Mouse (Mus musculus) CD4-positive, CD25-positive, alpha-beta regulatory T cell, adult 2 months (primary cell): ENCODE measurements at regions not wholly inside any gene's neighbourhood (a gene's known extent, or its start where the extent isn't known, plus 50 kb on each side); places are given as distances from the start of the nearest gene placed in this dataset.

Experiments
- DNase-seq: peaks from one replicate; pipeline ENCODE4 v3.0.0-alpha.2; 2012; ENCODE audit warnings: low read depth, low spot score

- peak; percentile 38 for DNase-seq
Measured at GRCm38 (mm10) chr2:128334757-128335500, 209.1 kb downstream of the Bcl2l11 start.

DNA sequence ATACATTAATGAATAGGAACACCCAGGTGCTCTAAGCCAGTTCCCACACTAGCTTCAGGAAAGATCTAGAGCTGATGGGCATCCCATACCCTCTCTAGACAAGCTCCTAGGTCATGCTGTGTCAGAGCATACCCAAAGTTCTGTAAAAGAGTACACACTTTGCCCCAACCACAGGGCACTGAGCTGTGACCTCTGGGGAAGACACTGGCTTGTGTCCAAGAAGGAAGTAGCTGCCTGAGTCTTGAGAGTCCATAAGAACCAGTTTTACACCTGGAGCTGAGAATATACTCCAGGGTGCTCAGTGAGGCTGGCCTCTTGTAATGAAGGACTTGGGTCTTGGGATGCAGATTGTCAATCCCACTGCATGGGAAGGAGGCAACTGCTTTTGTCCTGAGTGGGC lies 211.4 kb downstream of the Bcl2l11 start:
- no peak for DNase-seq

DNA sequence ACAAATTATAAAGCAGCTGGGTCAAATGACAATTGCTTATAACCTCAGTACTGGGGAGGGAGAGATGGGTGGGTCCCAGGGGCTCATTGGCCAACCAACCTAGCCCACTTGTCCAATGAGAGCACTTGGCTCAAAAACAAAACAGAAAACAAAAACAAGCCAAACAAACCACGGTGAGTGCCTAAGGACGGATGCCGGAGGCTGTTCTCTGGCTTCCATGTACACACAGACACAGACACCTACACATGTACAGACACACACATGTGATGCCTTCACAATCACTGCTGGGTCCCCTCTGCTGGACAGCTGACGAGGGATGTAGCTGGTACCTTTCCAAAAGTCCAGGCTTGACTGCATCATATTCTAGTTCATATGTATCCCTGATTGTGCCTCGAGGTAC lies 212.0 kb downstream of the Bcl2l11 start:
- no peak for DNase-seq

DNA sequence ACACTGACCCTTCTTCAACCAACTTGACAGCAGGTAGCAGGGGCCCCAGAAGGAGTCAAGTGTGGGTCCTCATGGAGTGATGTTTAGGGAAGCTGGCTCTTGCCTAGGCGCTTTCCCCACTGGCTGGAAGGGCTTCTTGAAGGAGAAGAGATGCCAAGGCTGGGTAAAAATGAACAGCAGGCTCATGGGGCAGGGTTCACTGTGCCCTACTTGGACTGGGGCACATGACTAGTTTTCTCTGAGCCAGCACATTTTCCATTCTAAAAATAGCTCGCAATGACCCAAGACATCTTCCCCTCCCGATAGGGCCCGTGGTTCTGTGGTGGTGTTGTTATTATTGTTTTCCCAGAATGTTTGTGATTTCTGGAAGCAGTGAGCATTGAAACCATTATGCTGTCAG lies 212.6 kb downstream of the Bcl2l11 start:
- DNase-seq: no peak

DNA sequence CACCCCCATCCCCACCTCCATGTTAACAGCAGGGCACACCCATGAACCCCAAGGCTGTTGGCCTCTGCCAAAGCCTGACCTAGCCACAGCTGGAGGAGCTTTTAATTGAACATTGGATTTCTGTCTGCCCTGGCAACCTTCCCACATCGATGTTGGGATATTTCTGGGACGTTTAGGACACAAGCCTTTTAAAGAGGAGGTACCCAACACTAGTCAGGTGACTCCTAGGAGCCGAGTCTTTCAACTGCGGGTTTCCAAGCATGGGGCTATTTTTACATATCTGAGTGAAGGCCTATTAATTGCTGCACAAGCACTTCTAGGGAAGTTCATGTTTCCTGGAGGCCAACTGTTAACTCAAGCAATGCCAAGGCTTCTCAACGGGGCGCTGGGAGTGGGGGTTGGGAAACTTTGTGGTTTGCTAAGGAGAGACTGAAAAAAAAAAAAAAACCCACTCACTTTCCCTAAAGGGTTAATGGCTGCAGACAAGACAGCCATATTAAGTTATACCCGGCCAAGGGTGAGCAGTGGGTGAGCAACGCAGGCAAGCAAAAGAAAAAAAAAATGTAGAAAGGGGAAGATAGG lies 213.3 kb downstream of the Bcl2l11 start:
- DNase-seq: no peak

GRCm38 (mm10) chr2:128339643-128340487 lies 214.0 kb downstream of the Bcl2l11 start:
- DNase-seq: no peak

DNA sequence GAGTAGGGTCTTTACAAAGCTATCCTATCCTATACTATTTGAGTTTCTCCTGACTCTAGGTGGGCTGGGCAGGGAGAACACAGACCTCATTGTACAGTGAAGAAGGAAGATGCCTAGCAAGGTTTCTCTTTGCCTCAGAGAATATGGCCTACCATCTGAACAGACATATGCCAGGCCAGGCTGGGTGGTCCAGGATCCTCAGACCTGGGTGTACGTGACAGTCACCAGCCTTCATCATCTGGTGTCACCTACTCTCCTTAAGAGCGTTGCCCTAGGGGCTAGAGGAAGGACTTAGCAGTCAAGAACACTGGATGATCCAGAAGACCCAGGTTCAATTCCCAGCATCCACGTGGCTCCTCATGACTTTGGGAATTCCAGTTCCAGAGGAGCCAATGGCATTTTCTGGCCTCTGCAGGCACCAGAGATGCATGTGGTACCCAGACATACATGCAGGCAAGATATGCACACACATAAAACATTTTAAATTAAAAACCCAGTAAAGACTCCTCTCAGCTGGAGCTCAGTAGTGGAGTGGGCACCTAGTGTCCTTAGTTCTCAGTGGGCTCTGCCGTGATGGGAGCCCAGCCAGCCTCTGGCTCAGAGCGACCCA lies 214.9 kb downstream of the Bcl2l11 start:
- no peak for DNase-seq

DNA sequence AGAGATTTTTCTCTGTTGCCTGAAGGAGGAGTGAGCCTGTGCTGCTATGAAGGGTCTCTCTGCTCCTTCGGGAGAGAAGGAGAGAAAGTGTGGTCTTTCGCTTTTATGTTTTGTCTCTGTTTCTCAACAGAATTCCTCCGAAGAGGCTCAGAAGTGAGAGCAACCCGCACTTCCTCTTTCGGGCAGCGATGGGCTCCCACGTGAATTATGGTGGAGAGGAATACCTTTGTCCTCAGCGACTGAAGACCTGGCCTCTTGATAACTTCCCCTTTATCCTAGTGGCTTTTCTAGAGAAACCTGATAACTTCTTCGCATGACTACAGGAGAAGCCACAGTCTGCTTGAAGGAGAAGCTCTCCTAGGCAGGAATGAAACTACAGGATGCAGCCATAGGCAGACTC lies 216.4 kb downstream of the Bcl2l11 start:
- no peak for DNase-seq

DNA sequence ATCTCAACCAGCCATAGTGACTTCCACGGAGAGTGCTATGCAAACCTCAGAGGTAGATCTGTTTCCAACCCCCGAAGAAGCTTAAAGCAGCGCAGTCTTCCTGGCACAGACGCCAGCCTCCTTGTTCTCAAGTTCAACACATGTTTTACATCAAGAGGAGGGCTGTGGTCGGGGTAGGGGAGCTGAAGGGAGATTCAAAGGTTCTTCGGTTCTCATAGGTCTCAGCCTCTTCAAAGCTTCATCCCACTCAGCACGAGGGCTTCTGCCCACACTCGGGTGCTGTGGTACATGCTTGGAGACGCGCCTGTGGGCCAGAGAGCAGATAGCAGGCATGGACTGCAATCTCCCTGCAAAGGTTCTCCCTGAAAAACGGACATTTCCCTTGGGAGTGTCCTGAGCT lies 219.7 kb downstream of the Bcl2l11 start:
- DNase-seq: peak; percentile 33

DNA sequence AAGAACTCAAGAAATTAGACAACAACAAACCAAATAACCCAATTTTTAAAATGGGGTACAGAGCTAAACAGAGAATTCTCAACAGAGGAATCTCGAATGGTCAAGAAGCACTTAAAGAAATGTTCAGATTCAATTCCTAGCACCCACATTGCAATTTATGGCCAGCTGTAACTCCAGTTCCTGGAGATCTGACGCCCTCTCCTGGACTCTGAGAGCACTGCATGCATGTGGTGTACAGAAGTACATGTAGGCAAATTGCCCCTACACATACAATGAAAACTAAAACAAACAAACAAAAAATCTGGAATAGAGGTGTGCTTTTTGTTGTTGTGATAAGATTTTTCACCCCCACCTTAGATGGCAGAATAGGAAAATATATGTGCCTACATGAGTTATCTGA lies 222.7 kb downstream of the Bcl2l11 start:
- DNase-seq: peak; percentile 41

GRCm38 (mm10) chr2:128351405-128351804 lies 225.6 kb downstream of the Bcl2l11 start:
- DNase-seq: no peak

GRCm38 (mm10) chr2:128352533-128352932 lies 226.7 kb downstream of the Bcl2l11 start:
- DNase-seq: no peak

DNA sequence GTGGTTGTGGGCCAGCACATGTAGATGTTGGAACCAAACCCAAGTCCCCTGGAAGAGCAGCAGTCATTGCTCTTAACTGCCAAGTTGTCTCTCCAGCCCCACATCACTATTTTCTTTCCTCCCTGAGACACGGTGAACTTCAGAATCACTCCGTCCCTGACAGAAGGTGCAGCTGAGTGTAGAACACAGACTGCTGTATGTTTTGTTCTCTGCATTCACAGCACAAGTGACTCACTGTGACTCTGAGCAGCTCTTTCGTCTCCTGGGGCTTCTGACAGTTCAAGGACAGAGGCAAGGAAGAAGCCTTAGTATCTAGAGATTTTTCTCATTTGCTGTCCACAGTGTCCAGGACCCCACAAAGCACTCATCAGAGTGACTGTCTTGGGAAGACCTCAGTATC lies 227.6 kb downstream of the Bcl2l11 start:
- no peak for DNase-seq

DNA sequence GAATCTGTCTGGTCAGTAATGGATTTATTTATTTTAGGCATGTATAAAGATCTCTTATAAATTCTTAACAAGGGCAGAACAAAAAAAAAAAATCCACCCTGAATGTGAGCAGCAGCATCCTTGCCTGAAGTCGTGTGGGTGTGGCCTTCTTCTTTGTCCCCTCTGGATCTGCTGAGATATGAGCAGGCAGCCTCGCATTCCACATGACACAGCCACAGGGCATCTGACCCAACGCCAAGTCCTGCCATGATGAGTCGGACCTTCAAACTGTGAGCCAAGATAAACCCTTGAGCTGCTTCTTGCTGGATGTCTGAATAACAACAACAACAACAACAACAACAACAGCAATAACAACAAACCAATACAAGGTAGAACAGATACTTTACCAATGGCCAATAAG lies 230.5 kb downstream of the Bcl2l11 start:
- no peak for DNase-seq

- no peak for DNase-seq
Measured at GRCm38 (mm10) chr2:128359106-128359505, 231.9 kb upstream of the Spdye4c start.

DNA sequence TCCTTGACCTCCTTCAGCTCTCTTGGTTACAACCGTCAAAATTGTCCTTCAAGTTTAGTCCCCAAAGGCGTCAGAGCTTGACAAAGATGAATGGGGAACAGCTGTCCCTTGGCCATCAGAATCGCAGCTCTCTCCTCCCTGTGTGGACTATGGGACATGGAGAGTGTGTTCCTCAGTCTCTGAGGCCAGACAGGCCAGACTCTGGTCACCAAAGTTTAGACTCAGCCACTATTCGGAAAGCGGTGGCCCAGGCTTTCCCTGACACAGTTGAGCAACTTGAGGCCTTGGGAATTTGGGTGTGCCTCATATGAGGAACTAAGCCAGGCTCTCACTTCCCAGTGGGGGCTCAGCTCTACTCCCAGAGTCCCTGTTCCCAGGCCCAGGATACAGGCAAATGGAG lies 230.5 kb upstream of the Spdye4c start:
- no peak for DNase-seq

DNA sequence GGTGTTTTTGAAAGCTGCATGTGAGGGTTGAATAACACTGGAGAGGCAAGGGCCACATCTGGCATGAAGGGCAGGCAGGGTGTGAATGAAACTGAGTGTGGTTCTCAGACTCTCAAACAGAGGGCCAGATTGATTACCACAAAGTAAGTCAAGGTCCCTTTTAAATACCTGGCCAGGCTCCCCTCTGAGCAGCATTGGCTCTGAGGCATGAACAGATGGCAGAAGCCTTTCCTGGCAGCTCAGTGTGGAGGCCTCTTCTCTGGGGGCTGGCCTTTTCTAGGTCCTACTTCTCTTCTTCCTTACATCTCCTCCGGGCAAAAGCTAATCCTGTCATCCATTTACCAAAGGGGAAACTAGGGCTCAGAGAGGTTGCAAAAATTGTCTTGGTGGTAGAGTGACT lies 229.6 kb upstream of the Spdye4c start:
- no peak for DNase-seq

GRCm38 (mm10) chr2:128364161-128364560 lies 226.8 kb upstream of the Spdye4c start:
- peak; percentile 59 for DNase-seq

- no peak for DNase-seq
Measured at GRCm38 (mm10) chr2:128365004-128365403, 226.0 kb upstream of the Spdye4c start.

DNA sequence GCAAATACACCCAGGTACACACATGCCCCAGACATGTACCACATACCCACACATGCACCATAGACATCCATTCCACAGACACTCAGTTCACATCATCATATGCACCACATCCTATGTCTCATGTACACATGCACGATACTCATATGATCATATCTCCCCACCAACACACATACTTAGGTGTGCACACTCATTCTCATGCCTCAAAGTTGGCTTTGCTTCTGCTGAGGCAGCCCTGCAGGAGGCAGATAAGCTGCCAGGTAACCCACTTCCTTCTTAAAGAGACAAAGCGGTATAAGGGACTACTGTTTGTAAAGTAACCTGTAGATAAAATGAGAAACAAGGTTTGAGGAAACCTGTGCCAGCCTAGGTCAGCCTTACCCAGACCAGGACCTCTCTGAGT lies 225.2 kb upstream of the Spdye4c start:
- peak; percentile 60 for DNase-seq

- peak; percentile 78 for DNase-seq
Measured at GRCm38 (mm10) chr2:128367266-128368150, 223.5 kb upstream of the Spdye4c start.
